Mouse (Mus musculus): ENCODE data around the gene Rbl2. TPM values are rescaled to one million over a fixed set of nuclear protein-coding genes. Genes with fewer than 3 reads are reported as not detected.
A peak's percentile ranks its signal among the peaks of the same experiment; 100 is the strongest.

Gene Rbl2
- polyA plus RNA-seq, 1 experiment from 2014 or later = 14.8 TPM

DNA sequence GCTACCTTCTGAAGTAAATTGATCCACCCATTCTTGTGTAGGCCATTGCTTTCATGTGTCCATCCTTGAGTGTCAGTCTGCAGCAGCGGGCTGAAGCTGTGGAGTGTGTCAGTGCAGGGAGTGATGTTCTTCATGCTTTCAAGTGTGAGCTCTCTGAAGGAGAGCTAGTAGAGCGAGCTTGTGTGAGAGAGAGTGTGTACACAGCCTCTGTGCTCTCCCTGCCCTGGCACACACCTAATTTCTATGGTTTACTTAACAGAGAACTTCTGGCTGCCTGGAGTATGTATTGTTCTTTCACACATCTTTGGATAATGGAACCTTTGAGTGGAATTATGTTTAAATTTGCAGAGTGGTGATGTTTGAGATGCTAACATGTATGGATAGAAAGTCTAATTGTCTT, 19.7 kb downstream of the Rbl2 start:
- no peak for ATAC-seq (replicated peaks; ENCODE audit: low FRiP score, low read depth)
- no peaks in the 10 kb centered on the region for H3K4me1 ChIP-seq (replicated peaks; ENCODE audit: insufficient read depth, low read length)
- no peak overlapping the region for H3K4me3 ChIP-seq (replicated peaks; ENCODE audit: low read depth, low read length)
- H3K9me3 ChIP-seq (replicated peaks; ENCODE audit: low read length) = no peaks in the 10 kb centered on the region
- TF ChIP-seq CTCF (IDR thresholded peaks at IDR 0.05; ENCODE audit: low read depth) = no peak
- H3K4me2 ChIP-seq (ENCODE audit: low read length) = no peak overlapping the region
- H3K36me3 ChIP-seq (ENCODE audit: insufficient read depth, low read length) = peaks cover 32% of the 10 kb centered on the region; the same call in 1 of the 2 replicates
- no peak overlapping the region for H3K27ac ChIP-seq
- WGBS = 90% methylated on average over 2 of the region's 2 CpGs
- H3K9ac ChIP-seq (ENCODE audit: low read depth, low read length) = no peak overlapping the region
- no peaks in the 10 kb centered on the region for H3K27me3 ChIP-seq (ENCODE audit: insufficient read depth, low read length)
- no peak for DNase-seq (ENCODE audit: low spot score)

DNA sequence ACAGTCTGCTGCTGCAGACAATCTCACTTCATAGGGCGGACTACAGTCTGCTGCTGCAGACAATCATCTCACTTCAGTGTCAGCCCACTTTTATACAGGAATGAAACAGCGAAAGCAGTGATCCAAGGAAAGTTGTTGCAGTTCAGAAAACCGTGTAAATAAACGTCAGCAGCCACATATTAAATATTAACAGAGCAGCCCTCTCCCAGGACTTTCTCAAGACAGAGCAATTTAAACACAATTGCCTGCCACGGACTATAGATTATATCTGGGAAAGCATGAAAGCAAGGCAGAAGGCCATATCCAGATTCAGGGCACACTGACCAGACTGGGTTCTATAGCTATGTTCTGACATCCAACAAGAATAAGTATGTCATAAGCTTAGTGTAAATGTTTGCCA, 24.3 kb downstream of the Rbl2 start:
- no peak overlapping the region for H3K9ac ChIP-seq (ENCODE audit: low read depth, low read length)
- H3K27me3 ChIP-seq (ENCODE audit: insufficient read depth, low read length) = no peaks in the 10 kb centered on the region
- WGBS = 53% methylated on average over 5 of the region's 5 CpGs
- peak overlapping the region; percentile 78 for H3K27ac ChIP-seq
- no peaks in the 10 kb centered on the region for H3K4me1 ChIP-seq (replicated peaks; ENCODE audit: insufficient read depth, low read length)
- H3K4me3 ChIP-seq (replicated peaks; ENCODE audit: low read depth, low read length) = no peak overlapping the region
- H3K4me2 ChIP-seq (ENCODE audit: low read length) = no peak overlapping the region
- ATAC-seq (replicated peaks; ENCODE audit: low FRiP score, low read depth) (peak; percentile 73; the same call in 1 of the 2 replicates), DNase-seq (ENCODE audit: low spot score) (peak; percentile 45)
- peaks cover 24% of the 10 kb centered on the region; the same call in 1 of the 2 replicates for H3K36me3 ChIP-seq (ENCODE audit: insufficient read depth, low read length)
- TF ChIP-seq CTCF (IDR thresholded peaks at IDR 0.05; ENCODE audit: low read depth) = no peak
- no peaks in the 10 kb centered on the region for H3K9me3 ChIP-seq (replicated peaks; ENCODE audit: low read length)

DNA sequence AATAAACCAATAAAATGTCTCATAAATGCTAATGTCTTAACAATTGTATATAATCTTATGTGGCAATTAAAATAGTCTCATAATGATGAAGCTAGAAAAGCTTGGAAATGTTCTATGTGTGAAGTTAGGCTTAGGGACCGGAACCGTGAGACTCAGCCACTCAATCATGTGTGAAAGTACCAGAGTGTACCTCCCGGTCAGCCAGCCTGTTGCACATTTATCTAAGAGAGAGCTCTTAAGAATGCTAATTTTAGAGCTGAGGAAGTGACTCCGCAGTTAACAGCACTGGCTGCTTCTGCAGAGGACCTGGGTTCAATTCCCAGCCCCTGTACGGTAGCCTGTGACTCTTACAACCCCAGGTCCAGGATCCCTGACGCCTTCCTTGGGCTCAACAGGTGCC, 28.2 kb downstream of the Rbl2 start:
- 63% methylated on average over 6 of the region's 6 CpGs for WGBS
- no peak overlapping the region for H3K4me2 ChIP-seq (ENCODE audit: low read length)
- no peaks in the 10 kb centered on the region for H3K27me3 ChIP-seq (ENCODE audit: insufficient read depth, low read length)
- no peak overlapping the region for H3K9ac ChIP-seq (ENCODE audit: low read depth, low read length)
- peaks cover 16% of the 10 kb centered on the region; the same call in 1 of the 2 replicates for H3K36me3 ChIP-seq (ENCODE audit: insufficient read depth, low read length)
- no peaks in the 10 kb centered on the region for H3K4me1 ChIP-seq (replicated peaks; ENCODE audit: insufficient read depth, low read length)
- H3K9me3 ChIP-seq (replicated peaks; ENCODE audit: low read length) = no peaks in the 10 kb centered on the region
- peak; percentile 32 for DNase-seq (ENCODE audit: low spot score)
- no peak overlapping the region for H3K4me3 ChIP-seq (replicated peaks; ENCODE audit: low read depth, low read length)
- H3K27ac ChIP-seq = no peak overlapping the region
- no peak for ATAC-seq (replicated peaks; ENCODE audit: low FRiP score, low read depth)
- no peak for TF ChIP-seq CTCF (IDR thresholded peaks at IDR 0.05; ENCODE audit: low read depth)

DNA sequence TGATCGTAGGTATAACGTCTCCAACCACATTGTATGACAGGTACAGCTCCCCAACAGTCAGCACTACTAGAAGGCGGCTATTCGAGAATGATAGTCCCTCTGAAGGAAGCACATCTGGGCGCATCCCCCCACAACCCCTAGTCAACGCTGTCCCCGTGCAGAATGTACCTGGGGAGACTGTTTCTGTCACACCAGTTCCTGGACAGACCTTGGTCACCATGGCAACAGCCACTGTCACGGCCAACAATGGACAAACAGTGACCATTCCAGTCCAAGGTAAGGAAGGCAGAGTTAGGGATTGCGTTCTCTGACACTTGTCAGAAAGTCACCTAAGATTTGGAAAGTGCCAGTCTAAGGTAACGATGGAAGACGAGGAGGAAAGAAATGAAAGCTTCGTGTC, 36.4 kb downstream of the Rbl2 start:
- WGBS = 90% methylated on average over 12 of the region's 12 CpGs
- peaks cover 24% of the 10 kb centered on the region; the same call in 1 of the 2 replicates for H3K36me3 ChIP-seq (ENCODE audit: insufficient read depth, low read length)
- H3K4me3 ChIP-seq (replicated peaks; ENCODE audit: low read depth, low read length) = no peak overlapping the region
- H3K27ac ChIP-seq = no peak overlapping the region
- TF ChIP-seq CTCF (IDR thresholded peaks at IDR 0.05; ENCODE audit: low read depth) = no peak
- no peaks in the 10 kb centered on the region for H3K4me1 ChIP-seq (replicated peaks; ENCODE audit: insufficient read depth, low read length)
- ATAC-seq (replicated peaks; ENCODE audit: low FRiP score, low read depth) (no peak), DNase-seq (ENCODE audit: low spot score) (no peak)
- no peaks in the 10 kb centered on the region for H3K9me3 ChIP-seq (replicated peaks; ENCODE audit: low read length)
- no peaks in the 10 kb centered on the region for H3K27me3 ChIP-seq (ENCODE audit: insufficient read depth, low read length)
- H3K4me2 ChIP-seq (ENCODE audit: low read length) = no peak overlapping the region
- H3K9ac ChIP-seq (ENCODE audit: low read depth, low read length) = no peak overlapping the region

DNA sequence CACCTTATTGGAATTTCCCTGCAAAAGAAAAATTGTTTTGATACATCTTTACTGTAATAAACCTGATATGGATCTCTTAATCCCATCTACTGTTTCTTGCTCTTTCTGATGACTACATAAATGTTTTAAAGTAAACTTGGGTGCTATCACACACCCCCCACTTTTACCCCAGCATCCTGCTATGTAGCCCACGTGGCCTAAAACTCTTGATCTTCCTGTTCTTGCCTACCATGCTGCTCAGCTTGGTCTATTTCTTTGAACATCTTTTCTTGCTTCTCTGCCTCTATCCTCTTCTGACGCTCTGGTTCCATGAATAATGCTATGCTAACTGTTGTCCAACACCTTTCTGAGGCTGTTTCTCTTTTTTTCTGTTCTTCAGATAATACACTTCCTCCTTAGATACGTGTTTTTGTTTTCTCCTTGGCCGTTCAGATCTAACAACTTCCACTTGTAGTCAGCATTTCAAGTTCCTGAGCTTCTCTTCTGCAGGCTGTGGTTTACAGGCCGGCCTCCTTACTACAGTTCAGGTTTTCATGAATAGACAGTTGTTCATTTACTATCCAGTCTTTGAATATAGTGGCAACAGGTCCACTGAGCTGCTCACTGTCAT, 42.1 kb downstream of the Rbl2 start:
- H3K27ac ChIP-seq = no peak overlapping the region
- no peak for TF ChIP-seq CTCF (IDR thresholded peaks at IDR 0.05; ENCODE audit: low read depth)
- ATAC-seq (replicated peaks; ENCODE audit: low FRiP score, low read depth) (no peak), DNase-seq (ENCODE audit: low spot score) (peak; percentile 9)
- no peak overlapping the region for H3K9ac ChIP-seq (ENCODE audit: low read depth, low read length)
- no peaks in the 10 kb centered on the region for H3K27me3 ChIP-seq (ENCODE audit: insufficient read depth, low read length)
- H3K4me3 ChIP-seq (replicated peaks; ENCODE audit: low read depth, low read length) = no peak overlapping the region
- H3K36me3 ChIP-seq (ENCODE audit: insufficient read depth, low read length) = peaks cover 33% of the 10 kb centered on the region
- no peak overlapping the region for H3K4me2 ChIP-seq (ENCODE audit: low read length)
- no peaks in the 10 kb centered on the region for H3K9me3 ChIP-seq (replicated peaks; ENCODE audit: low read length)
- 80% methylated on average over 5 of the region's 5 CpGs for WGBS
- no peaks in the 10 kb centered on the region for H3K4me1 ChIP-seq (replicated peaks; ENCODE audit: insufficient read depth, low read length)

DNA sequence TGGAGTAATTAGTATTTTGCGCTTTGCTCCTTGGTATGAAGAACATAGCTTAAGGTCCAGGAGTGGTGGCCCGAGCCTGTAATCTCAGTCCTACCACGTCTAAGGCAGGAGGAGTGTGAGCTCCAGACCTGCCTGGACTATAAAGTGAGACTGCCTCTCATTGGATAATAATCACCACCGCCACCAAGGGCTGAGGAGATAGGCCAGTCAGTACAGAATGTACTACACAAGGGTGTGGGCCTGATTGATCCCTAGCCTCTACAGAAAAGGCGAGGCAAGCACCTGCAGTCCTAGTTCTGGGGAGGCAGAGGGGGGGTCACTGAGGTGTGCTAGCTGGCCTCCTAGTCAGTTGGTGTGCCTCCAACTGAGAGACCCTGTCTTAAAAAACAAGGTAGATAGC, 44.6 kb downstream of the Rbl2 start:
- Histone ChIP-seq H3K27me3 (ENCODE audit: insufficient read depth, low read length) (no peaks in the 10 kb centered on the region), H3K4me3 (replicated peaks; ENCODE audit: low read depth, low read length) (no peak overlapping the region), H3K9me3 (replicated peaks; ENCODE audit: low read length) (no peaks in the 10 kb centered on the region), H3K4me1 (replicated peaks; ENCODE audit: insufficient read depth, low read length) (no peaks in the 10 kb centered on the region), H3K9ac (ENCODE audit: low read depth, low read length) (no peak overlapping the region), H3K4me2 (ENCODE audit: low read length) (no peak overlapping the region), H3K27ac (peak overlapping the region; percentile 51), H3K36me3 (ENCODE audit: insufficient read depth, low read length) (peaks cover 38% of the 10 kb centered on the region)
- no peak for TF ChIP-seq CTCF (IDR thresholded peaks at IDR 0.05; ENCODE audit: low read depth)
- ATAC-seq (replicated peaks; ENCODE audit: low FRiP score, low read depth) (0 out of 2 replicates have a peak, but pooled peaks have one; percentile 42), DNase-seq (ENCODE audit: low spot score) (no peak)
- WGBS = 90% methylated on average over 5 of the region's 5 CpGs

DNA sequence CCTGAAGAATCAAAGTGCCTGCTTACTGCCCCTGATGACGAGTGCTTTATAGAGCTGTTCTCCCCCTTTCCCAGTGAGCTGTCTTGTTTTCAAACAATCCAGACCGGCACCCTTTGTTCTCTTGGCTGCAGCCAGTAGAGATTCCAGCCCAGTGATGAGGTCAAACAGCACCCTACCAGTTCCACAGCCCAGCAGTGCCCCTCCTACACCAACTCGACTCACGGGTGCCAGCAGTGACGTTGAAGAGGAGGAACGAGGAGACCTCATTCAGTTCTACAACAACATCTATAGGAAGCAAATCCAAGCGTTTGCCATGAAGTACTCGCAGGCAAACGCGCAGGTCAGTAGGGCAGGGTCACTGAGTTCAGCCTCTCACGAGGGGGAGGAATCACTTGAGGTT, 45.1 kb downstream of the Rbl2 start:
- Histone ChIP-seq H3K9me3 (replicated peaks; ENCODE audit: low read length) (no peaks in the 10 kb centered on the region), H3K27ac (peak overlapping the region; percentile 51), H3K4me1 (replicated peaks; ENCODE audit: insufficient read depth, low read length) (no peaks in the 10 kb centered on the region), H3K27me3 (ENCODE audit: insufficient read depth, low read length) (no peaks in the 10 kb centered on the region), H3K9ac (ENCODE audit: low read depth, low read length) (no peak overlapping the region), H3K4me3 (replicated peaks; ENCODE audit: low read depth, low read length) (no peak overlapping the region), H3K36me3 (ENCODE audit: insufficient read depth, low read length) (peaks cover 43% of the 10 kb centered on the region), H3K4me2 (ENCODE audit: low read length) (no peak overlapping the region)
- peak; percentile 9 for DNase-seq (ENCODE audit: low spot score)
- no peak for TF ChIP-seq CTCF (IDR thresholded peaks at IDR 0.05; ENCODE audit: low read depth)
- 41% methylated on average over 11 of the region's 11 CpGs for WGBS
- ATAC-seq (replicated peaks; ENCODE audit: low FRiP score, low read depth) = peak; percentile 60

Data from kidney, postnatal 0 days (tissue).